Mouse (Mus musculus): ENCODE measurements around the gene Unc5c. TPM values are rescaled to one million over a fixed set of nuclear protein-coding genes. Genes with fewer than 3 reads are reported as not detected.

Unc5c gene
- polyA plus RNA-seq, 1 experiment from 2014 or later: 14.2 TPM

GRCm38 (mm10) chr3:141621496-141621895, 156.5 kb downstream of the Unc5c start:
- Histone ChIP-seq H3K4me2 (replicated peaks) (no peak overlapping the region), H3K9me3 (no peaks in the 10 kb centered on the region), H3K27ac (no peak overlapping the region), H3K9ac (no peak overlapping the region), H3K27me3 (replicated peaks) (no peaks in the 10 kb centered on the region), H3K36me3 (no peaks in the 10 kb centered on the region), H3K4me1 (no peaks in the 10 kb centered on the region; the same call in 1 of the 2 replicates), H3K4me3 (no peak overlapping the region)
- WGBS: 80% methylated on average over 1 of the region's 1 CpGs
- ATAC-seq (ENCODE audit: low FRiP score, low read depth): no peak

DNA sequence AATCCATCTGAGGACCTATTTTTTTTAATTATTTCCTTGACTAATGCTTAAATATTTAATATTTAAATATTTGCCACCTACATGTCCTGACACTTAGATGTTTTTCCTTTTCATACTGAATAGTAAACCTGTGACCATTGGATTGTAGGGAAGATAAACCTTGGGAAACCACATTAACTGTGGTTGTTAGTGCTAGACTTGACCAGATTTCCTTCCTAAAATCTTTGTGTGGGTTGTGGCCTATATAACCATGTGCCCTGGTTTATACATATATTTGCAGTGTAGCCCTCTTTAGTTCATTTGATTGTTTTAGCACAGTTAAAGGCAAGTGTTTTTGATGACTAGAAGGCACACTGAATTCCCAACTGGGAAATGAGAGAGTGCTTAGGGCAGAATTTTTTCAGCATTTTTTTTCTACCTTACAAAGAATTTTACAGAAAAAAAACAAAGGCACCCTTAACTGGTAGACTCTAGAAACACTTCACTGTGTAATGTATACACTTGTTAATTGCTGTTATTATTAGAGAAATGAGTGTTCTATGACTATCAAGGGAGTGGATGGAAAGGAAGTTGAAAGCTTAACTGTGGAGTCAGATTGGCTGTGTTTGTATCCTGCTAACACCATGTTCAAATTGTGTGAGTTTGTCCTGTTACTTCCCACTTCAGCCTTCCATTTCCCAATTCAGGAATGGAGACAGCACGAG, 162.1 kb downstream of the Unc5c start:
- Histone ChIP-seq H3K9me3 (no peaks in the 10 kb centered on the region), H3K27ac (no peak overlapping the region), H3K27me3 (replicated peaks) (no peaks in the 10 kb centered on the region), H3K4me1 (no peaks in the 10 kb centered on the region), H3K4me2 (replicated peaks) (no peak overlapping the region), H3K36me3 (no peaks in the 10 kb centered on the region), H3K9ac (no peak overlapping the region), H3K4me3 (no peak overlapping the region)
- WGBS: 86% methylated on average over 1 of the region's 1 CpGs
- no peak for ATAC-seq (ENCODE audit: low FRiP score, low read depth)

GRCm38 (mm10) chr3:141627639-141627977, 162.6 kb downstream of the Unc5c start:
- H3K27me3 ChIP-seq (replicated peaks): no peaks in the 10 kb centered on the region
- H3K36me3 ChIP-seq: no peaks in the 10 kb centered on the region
- no peaks in the 10 kb centered on the region for H3K9me3 ChIP-seq
- H3K4me3 ChIP-seq: no peak overlapping the region
- no peak for ATAC-seq (ENCODE audit: low FRiP score, low read depth)
- no peak overlapping the region for H3K9ac ChIP-seq
- H3K27ac ChIP-seq: no peak overlapping the region
- H3K4me1 ChIP-seq: no peaks in the 10 kb centered on the region
- H3K4me2 ChIP-seq (replicated peaks): no peak overlapping the region
- 91% methylated on average over 5 of the region's 5 CpGs for WGBS

DNA sequence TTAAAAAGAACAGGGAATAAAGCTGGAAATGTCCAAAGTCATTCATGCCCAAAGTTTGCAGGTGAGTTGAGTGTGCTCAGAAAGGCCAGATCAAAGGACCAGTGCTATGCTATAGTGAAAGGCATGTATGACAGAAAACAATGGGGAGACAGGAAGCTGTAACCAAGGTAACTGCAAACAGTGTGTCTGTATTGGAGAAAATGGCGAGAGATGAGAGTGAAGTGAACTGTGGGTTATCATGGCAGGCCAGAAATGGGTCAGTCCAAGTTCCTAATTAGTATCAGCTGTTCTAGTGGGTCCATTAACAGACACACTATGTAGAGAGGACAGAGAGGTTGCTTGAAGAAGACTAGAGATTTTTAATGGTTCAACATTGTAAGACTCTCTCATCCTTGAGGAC, 164.4 kb downstream of the Unc5c start:
- H3K27me3 ChIP-seq (replicated peaks): no peaks in the 10 kb centered on the region
- H3K9ac ChIP-seq: no peak overlapping the region
- H3K4me1 ChIP-seq: no peaks in the 10 kb centered on the region
- 42% methylated on average over 1 of the region's 1 CpGs for WGBS
- no peaks in the 10 kb centered on the region for H3K9me3 ChIP-seq
- no peak overlapping the region for H3K4me2 ChIP-seq (replicated peaks)
- no peak overlapping the region for H3K27ac ChIP-seq
- H3K36me3 ChIP-seq: no peaks in the 10 kb centered on the region
- no peak for ATAC-seq (ENCODE audit: low FRiP score, low read depth)
- H3K4me3 ChIP-seq: no peak overlapping the region

DNA sequence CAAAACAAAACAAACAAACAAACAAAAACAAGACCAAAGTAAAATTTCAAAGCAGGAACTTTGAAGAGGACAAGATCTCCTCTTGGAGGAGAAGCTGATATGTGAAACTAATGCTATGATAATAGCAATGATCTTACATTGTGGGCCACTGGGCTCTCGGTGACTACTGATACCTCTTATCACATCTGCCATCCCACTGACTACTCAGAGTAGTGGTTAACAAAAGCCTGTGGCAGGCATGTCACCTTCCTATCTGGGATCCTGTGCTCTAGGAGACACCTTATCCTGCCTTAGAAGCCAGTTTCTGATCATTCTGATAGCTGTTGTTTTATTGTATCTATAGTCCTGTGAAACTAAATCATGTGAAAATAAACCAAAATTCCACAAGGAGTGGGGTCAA, 172.9 kb downstream of the Unc5c start:
- no peaks in the 10 kb centered on the region for H3K36me3 ChIP-seq

DNA sequence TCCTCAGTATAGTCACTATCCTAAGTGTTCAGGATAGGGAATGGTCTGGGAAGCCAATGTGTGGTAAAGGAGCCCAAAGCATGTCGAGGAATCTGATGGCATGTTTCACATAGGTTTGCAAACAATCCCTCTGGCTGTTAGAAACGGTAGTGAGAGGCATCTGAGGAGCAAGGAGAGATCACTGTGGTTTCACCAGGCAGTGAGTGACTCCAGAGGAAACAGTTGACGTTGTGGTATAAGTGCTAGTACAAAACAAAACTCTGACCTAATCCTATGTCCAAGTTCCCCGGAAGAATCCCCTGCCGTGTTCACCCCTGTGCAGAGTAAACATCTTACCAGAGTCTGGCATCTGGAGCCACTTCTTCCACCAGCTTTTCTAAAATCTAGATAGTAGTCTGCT, 179.2 kb downstream of the Unc5c start:
- Histone ChIP-seq H3K9ac (no peak overlapping the region), H3K27ac (no peak overlapping the region), H3K4me2 (replicated peaks) (no peak overlapping the region), H3K9me3 (no peaks in the 10 kb centered on the region), H3K36me3 (no peaks in the 10 kb centered on the region), H3K4me1 (no peaks in the 10 kb centered on the region), H3K4me3 (no peak overlapping the region), H3K27me3 (replicated peaks) (no peaks in the 10 kb centered on the region)
- no peak for ATAC-seq (ENCODE audit: low FRiP score, low read depth)
- WGBS: 79% methylated on average over 5 of the region's 5 CpGs

More for the DNA sequence above, 172.9 kb downstream of the Unc5c start:
- H3K9ac ChIP-seq: no peak overlapping the region
- WGBS: 73% methylated on average over 1 of the region's 1 CpGs
- no peak overlapping the region for H3K4me2 ChIP-seq (replicated peaks)
- no peaks in the 10 kb centered on the region for H3K9me3 ChIP-seq
- H3K27ac ChIP-seq: no peak overlapping the region
- no peaks in the 10 kb centered on the region for H3K4me1 ChIP-seq
- no peaks in the 10 kb centered on the region for H3K27me3 ChIP-seq (replicated peaks)
- no peak overlapping the region for H3K4me3 ChIP-seq
- no peak for ATAC-seq (ENCODE audit: low FRiP score, low read depth)

DNA sequence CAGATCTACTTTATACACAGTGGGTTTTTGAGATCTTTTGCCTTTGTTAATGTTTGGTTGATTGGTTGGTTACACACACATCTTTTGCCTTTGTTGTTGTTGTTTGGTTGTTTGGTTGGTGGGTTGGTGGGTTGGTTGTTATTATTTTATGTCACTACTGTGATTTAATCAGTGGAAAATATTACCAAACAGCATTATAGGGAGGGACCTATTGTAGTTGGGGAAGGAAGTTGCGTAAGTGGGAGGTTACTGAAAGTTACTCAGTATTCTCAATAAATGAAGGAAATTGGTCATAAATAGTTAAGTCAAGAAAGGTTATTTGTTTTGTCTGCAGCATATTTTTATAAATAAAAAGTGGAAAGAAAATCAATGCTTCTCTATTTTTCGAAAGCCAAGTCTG, 181.6 kb downstream of the Unc5c start:
- H3K36me3 ChIP-seq: no peaks in the 10 kb centered on the region
- H3K4me2 ChIP-seq (replicated peaks): no peak overlapping the region
- ATAC-seq (ENCODE audit: low FRiP score, low read depth): no peak
- no peaks in the 10 kb centered on the region for H3K9me3 ChIP-seq
- 91% methylated on average over 2 of the region's 2 CpGs for WGBS
- H3K4me1 ChIP-seq: no peaks in the 10 kb centered on the region
- no peak overlapping the region for H3K4me3 ChIP-seq
- no peak overlapping the region for H3K9ac ChIP-seq
- H3K27me3 ChIP-seq (replicated peaks): no peaks in the 10 kb centered on the region
- H3K27ac ChIP-seq: no peak overlapping the region

GRCm38 (mm10) chr3:141650658-141651057, 185.6 kb downstream of the Unc5c start:
- 85% methylated on average over 3 of the region's 3 CpGs for WGBS
- H3K27me3 ChIP-seq (replicated peaks): no peaks in the 10 kb centered on the region
- H3K9me3 ChIP-seq: no peaks in the 10 kb centered on the region
- no peaks in the 10 kb centered on the region for H3K36me3 ChIP-seq
- H3K27ac ChIP-seq: no peak overlapping the region
- no peaks in the 10 kb centered on the region for H3K4me1 ChIP-seq
- H3K4me3 ChIP-seq: no peak overlapping the region
- ATAC-seq (ENCODE audit: low FRiP score, low read depth): no peak
- no peak overlapping the region for H3K4me2 ChIP-seq (replicated peaks)
- H3K9ac ChIP-seq: no peak overlapping the region

DNA sequence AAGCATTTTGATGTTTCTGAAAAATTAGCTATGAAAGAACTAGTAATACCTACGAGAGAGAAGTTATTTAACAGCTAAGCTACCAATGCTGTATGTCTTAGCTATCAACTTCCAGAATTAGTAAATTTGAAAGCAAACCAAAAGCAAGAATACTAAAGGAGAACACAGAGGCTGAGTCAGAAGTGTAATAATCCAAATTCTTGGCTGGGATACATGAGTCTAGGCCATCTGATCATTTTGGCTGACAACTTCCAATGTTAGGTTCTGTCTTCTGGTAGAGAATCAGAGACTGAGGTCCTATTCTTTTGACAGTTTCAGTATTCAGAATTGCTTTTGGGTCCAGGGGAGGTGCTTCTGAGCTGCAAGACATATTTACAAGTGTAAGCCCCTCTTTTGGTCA, 188.9 kb downstream of the Unc5c start:
- H3K4me2 ChIP-seq (replicated peaks): no peak overlapping the region
- no peak overlapping the region for H3K9ac ChIP-seq
- no peaks in the 10 kb centered on the region for H3K27me3 ChIP-seq (replicated peaks)
- no peak for ATAC-seq (ENCODE audit: low FRiP score, low read depth)
- 85% methylated on average over 1 of the region's 1 CpGs for WGBS
- no peak overlapping the region for H3K4me3 ChIP-seq
- H3K4me1 ChIP-seq: no peaks in the 10 kb centered on the region
- H3K9me3 ChIP-seq: no peaks in the 10 kb centered on the region
- no peak overlapping the region for H3K27ac ChIP-seq
- no peaks in the 10 kb centered on the region for H3K36me3 ChIP-seq

DNA sequence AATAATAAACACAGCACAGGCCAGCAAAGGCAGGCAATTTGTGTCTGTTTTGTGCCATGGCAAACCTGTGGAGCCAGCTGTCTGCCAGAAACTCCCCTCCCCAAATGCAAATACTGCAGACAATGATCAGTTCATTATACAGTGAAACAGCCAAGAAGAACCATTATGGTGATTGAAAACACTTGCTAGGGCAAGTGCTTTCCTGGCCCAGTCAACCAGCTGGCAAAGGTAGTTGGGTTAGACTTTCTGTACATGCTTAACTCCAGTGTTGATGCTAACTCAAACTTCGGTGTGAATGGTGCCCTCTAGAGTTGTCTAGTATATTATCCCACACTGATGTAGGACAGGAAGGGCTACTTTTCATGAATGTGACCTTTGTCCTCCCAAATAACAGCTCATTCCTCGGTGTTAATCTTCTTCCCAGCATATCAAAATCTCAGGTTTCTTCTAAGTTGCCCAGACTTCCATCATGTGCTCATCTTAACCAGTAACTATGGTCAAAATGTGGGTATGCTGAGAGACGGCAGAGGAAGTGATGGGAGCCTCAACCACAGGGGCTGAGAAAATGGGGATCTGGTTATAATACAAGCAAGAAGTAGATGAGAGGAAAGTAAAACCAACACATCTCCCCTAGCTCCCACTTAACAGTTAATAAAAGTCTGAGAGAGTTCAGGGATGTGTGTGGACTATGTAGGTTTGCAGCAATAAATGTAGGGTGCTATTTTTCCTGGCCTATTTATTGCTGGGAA, 194.2 kb downstream of the Unc5c start:
- ATAC-seq (ENCODE audit: low FRiP score, low read depth): no peak
- 79% methylated on average over 3 of the region's 3 CpGs for WGBS

GRCm38 (mm10) chr3:141660065-141661062, 195.3 kb downstream of the Unc5c start:
- no peak overlapping the region for H3K9ac ChIP-seq
- no peaks in the 10 kb centered on the region for H3K27me3 ChIP-seq (replicated peaks)
- 52% methylated on average over 15 of the region's 15 CpGs for WGBS
- no peaks in the 10 kb centered on the region for H3K36me3 ChIP-seq
- H3K4me1 ChIP-seq: no peaks in the 10 kb centered on the region
- no peak overlapping the region for H3K27ac ChIP-seq
- H3K4me2 ChIP-seq (replicated peaks): no peak overlapping the region
- H3K9me3 ChIP-seq: no peaks in the 10 kb centered on the region
- ATAC-seq (ENCODE audit: low FRiP score, low read depth): no peak
- H3K4me3 ChIP-seq: no peak overlapping the region

More for the DNA sequence above, 194.2 kb downstream of the Unc5c start:
- Histone ChIP-seq H3K36me3 (no peaks in the 10 kb centered on the region), H3K27ac (no peak overlapping the region), H3K4me1 (no peaks in the 10 kb centered on the region), H3K9ac (no peak overlapping the region), H3K4me2 (replicated peaks) (no peak overlapping the region), H3K27me3 (replicated peaks) (no peaks in the 10 kb centered on the region), H3K4me3 (no peak overlapping the region), H3K9me3 (no peaks in the 10 kb centered on the region)

GRCm38 (mm10) chr3:141689113-141689512, 224.1 kb downstream of the Unc5c start:
- Histone ChIP-seq H3K27me3 (replicated peaks) (no peaks in the 10 kb centered on the region), H3K9me3 (no peaks in the 10 kb centered on the region), H3K4me2 (replicated peaks) (no peak overlapping the region), H3K9ac (no peak overlapping the region), H3K4me3 (no peak overlapping the region), H3K27ac (no peak overlapping the region), H3K36me3 (no peaks in the 10 kb centered on the region), H3K4me1 (no peaks in the 10 kb centered on the region)
- no peak for ATAC-seq (ENCODE audit: low FRiP score, low read depth)
- WGBS: 61% methylated on average over 2 of the region's 2 CpGs

Data from neural tube, embryonic 12.5 days (tissue).